Mouse (Mus musculus): ENCODE results near the gene Rac3. TPM values are rescaled to one million over a fixed set of nuclear protein-coding genes. Genes with fewer than 3 reads are reported as not detected.
"Not testable (repeated sequence)": the region's sequence is repeated elsewhere in the genome, so short reads cannot be mapped to it uniquely, and the experiment has no call there.

Rac3 gene
- polyA plus RNA-seq (2014; fragmentation: Nextera tagmentation; extraction: Ambion mirVana), result 1.2 and 1.8 TPM in 2 replicates

DNA sequence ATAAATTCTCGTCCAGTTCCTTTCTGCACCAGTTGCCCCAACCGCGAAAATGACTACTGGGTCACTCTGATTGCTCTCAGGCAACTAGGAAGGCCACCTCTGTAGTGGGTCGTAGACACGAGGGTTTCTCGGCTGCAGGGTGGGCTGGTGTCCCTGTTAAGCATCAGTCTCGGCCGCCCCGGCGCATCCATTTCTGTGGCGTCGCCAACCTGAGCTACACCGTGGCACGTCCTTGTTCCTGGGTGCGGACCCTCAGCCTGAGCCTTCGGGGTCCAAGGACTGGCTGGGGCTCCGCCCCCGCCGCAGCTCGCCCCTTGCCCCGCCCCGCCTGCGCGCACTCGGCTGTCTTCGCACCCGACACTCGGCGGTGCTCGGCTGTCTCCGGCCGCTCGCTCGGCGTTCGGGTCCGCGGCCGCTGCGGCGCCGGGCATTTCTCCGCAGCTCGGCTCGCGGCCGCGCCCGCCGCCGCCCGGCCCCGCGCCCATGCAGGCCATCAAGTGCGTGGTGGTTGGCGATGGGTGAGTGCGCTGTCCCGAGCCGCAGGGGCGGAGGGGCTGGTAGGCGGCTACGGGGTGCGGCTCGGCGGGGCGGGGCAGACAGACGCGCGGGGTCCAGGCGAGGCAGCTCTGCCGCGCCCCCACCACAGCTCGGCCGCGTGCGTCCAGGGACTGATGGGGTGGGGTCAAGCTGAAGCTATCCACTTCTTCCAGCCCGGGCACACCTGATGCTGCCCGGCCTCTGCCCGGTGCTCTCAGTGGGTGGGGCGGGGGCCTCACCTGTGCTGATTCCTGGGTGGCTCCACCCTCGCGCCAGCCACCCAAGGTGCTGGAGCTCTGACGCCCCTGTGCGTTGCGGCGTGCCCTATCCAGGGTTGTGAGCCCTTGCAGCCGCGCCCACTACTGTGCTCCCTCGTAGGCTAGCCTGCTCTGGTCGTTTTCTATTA is at the start of gene Rac3:
Rac3 (plus strand) TSS at position 347 of the 943 bp plus-strand sequence.
- ATAC-seq (replicated peaks; ENCODE audit: low FRiP score) (peak; percentile 57), DNase-seq (ENCODE audit: low spot score) (peak; percentile 71)
- WGBS, result under 1% methylated on average over 89 of the region's 90 CpGs
- Histone ChIP-seq H3K27ac (ENCODE audit: low read depth, low read length) (no peak within 1 kb of the TSS), H3K4me1 (replicated peaks; ENCODE audit: control insufficient read depth, insufficient read depth, low read length) (peaks cover 21% of the 10 kb centered on the region), H3K9ac (ENCODE audit: low read depth, low read length) (peak within 1 kb of the TSS; percentile 57), H3K4me2 (peak within 1 kb of the TSS; percentile 99), H3K4me3 (ENCODE audit: low read depth, low read length) (peak within 1 kb of the TSS; percentile 62), H3K36me3 (ENCODE audit: control insufficient read depth, insufficient read depth, low read length) (peaks cover 17% of the 10 kb centered on the region), H3K9me3 (ENCODE audit: control insufficient read depth, low read length) (no peaks in the 10 kb centered on the region), H3K27me3 (replicated peaks; ENCODE audit: control insufficient read depth, insufficient read depth, low read length) (peaks cover 26% of the 10 kb centered on the region)

DNA sequence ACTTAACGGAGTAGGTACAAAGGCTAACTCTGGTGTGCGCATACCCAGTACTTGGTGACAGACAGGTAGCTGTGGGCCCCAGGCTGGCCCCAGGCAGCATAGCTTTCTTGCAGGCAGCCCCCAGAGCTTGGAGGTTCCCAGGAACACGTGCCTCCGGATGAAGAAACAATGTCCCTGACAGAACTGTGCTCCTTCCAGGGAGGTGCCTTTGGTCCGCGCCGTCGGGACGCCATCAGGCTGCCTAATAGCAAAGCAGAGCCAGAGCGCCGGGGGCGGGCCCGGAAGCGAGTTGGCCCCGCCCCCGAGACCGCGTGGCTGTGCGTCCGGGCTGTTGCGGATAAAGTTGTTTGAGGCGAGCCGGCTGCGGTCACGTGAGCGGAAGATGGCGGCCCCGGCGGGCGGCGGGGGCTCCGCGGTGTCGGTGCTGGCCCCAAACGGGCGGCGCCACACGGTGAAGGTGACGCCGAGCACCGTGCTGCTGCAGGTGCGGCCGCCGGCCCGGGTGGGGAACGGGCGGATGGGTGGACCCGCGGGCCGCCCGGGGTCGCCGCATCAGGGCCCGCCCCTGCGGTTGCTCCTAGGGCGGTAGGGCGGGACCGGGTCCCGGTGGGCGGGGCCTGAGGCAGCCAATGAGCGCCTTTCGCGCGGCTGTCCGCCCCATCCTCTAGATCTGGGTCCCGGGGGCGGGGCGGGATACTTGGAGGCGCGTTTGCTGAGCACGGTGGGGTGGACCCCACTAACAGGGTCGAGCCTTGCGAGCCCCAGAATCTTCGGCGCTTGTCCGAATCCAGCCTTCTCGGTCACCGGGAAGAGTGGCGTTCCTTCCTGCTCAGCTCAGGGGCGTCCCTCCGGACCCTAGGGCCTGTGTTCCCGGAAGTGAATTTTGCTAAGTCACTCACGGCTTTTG is 48.3 kb upstream of the Rac3 start, which contains the start of gene Aspscr1:
Aspscr1 (plus strand) TSS at position 287 of the 907 bp plus-strand sequence.
- DNase-seq (ENCODE audit: low spot score) (peak; percentile 98), ATAC-seq (replicated peaks; ENCODE audit: low FRiP score) (peak; percentile 97)
- Histone ChIP-seq H3K9ac (ENCODE audit: low read depth, low read length) (peak within 1 kb of the TSS; percentile 68), H3K4me1 (replicated peaks; ENCODE audit: control insufficient read depth, insufficient read depth, low read length) (peaks cover 10% of the 10 kb centered on the region; the same call in 1 of the 2 replicates), H3K4me2 (peak within 1 kb of the TSS; percentile 95), H3K9me3 (ENCODE audit: control insufficient read depth, low read length) (no peaks in the 10 kb centered on the region), H3K27me3 (replicated peaks; ENCODE audit: control insufficient read depth, insufficient read depth, low read length) (no peaks in the 10 kb centered on the region), H3K36me3 (ENCODE audit: control insufficient read depth, insufficient read depth, low read length) (0 out of 2 replicates have a peak, but pooled peaks cover 2% of the 10 kb centered on the region), H3K27ac (ENCODE audit: low read depth, low read length) (peak within 1 kb of the TSS; percentile 85), H3K4me3 (ENCODE audit: low read depth, low read length) (peak within 1 kb of the TSS; percentile 66)
- WGBS, result 1% methylated on average over 83 of the region's 83 CpGs

DNA sequence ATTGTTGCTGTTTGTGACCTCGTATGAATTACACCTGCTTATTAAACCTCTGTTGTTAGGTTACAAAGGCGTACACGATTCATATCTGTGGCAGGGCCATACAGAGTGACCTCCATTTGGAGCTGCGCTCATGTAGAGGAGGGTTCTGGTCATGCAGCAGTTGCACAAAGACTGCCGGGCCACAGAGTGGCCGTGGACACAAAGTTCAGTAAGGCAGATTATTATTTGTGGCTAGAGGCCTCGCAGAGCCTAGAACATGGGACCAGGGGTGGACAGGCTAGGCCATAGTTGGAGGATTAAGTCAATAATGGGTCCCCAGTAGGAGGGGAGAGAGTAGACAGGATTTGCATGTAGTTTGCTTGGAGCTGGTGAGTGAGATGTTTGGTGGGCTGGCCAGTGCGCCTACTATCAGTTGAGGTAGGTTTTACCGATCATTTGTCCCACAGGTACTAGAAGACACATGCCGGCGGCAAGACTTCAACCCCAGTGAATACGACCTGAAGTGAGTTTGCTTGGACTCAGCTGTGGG is 47.6 kb upstream of the Rac3 start:
- H3K36me3 ChIP-seq (ENCODE audit: control insufficient read depth, insufficient read depth, low read length), result peaks cover 8% of the 10 kb centered on the region
- H3K27me3 ChIP-seq (replicated peaks; ENCODE audit: control insufficient read depth, insufficient read depth, low read length), result no peaks in the 10 kb centered on the region
- DNase-seq (ENCODE audit: low spot score) (no peak), ATAC-seq (replicated peaks; ENCODE audit: low FRiP score) (no peak; the same call in 1 of the 2 replicates)
- WGBS, result 38% methylated on average over 12 of the region's 12 CpGs
- H3K4me2 ChIP-seq, result peak overlapping the region; percentile 95
- peak overlapping the region; percentile 68 for H3K9ac ChIP-seq (ENCODE audit: low read depth, low read length)
- H3K4me1 ChIP-seq (replicated peaks; ENCODE audit: control insufficient read depth, insufficient read depth, low read length), result peaks cover 10% of the 10 kb centered on the region; the same call in 1 of the 2 replicates
- peak overlapping the region; percentile 85 for H3K27ac ChIP-seq (ENCODE audit: low read depth, low read length)
- peak overlapping the region; percentile 66 for H3K4me3 ChIP-seq (ENCODE audit: low read depth, low read length)
- H3K9me3 ChIP-seq (ENCODE audit: control insufficient read depth, low read length), result no peaks in the 10 kb centered on the region

DNA sequence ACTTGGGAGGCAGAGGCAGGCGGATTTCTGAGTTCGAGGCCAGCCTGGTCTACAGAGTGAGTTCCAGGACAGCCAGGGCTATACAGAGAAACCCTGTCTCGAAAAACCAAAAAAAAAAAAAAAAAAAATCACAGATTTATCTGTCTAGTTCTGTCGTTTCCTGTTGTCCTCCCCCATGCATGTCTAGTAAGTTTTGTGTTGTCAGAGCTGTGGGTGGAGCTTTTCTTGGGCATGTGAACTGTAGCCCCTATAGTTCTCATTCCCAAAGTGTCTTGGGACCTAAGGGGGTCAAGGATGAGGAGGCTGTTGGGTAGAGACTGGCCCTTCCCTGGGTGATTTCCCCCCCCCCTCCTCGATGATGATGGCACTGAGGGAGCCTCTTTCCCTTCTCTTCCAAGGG is 45.4 kb upstream of the Rac3 start:
- H3K36me3 ChIP-seq (ENCODE audit: control insufficient read depth, insufficient read depth, low read length); H3K4me1 ChIP-seq (replicated peaks; ENCODE audit: control insufficient read depth, insufficient read depth, low read length); H3K4me2 ChIP-seq; DNase-seq (ENCODE audit: low spot score); ATAC-seq (replicated peaks; ENCODE audit: low FRiP score); H3K9ac ChIP-seq (ENCODE audit: low read depth, low read length); H3K27me3 ChIP-seq (replicated peaks; ENCODE audit: control insufficient read depth, insufficient read depth, low read length); H3K9me3 ChIP-seq (ENCODE audit: control insufficient read depth, low read length); H3K4me3 ChIP-seq (ENCODE audit: low read depth, low read length); H3K27ac ChIP-seq (ENCODE audit: low read depth, low read length): not testable (repeated sequence)
- 72% methylated on average over 5 of the region's 5 CpGs for WGBS

DNA sequence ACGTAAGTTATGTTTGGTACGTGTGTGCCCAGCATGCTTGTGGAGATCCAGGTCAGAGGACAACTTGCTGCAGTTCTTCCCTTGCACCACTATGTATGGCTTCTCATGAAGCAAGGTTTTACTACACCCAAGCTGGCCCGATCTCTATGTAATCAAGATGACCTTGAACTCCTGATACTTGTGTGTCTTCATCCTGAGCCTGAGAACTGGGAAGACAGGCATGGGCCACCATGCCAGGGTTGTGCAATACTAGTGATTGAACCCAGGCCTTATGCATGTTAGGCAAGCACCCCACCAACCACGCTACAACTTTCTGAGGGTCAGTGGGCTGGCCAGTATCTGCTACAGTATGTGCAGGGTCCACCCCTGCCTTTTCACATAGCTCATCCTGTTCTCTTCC is 44.3 kb upstream of the Rac3 start:
- Histone ChIP-seq H3K9me3 (ENCODE audit: control insufficient read depth, low read length) (no peaks in the 10 kb centered on the region), H3K4me1 (replicated peaks; ENCODE audit: control insufficient read depth, insufficient read depth, low read length) (peaks cover 10% of the 10 kb centered on the region; the same call in 1 of the 2 replicates), H3K36me3 (ENCODE audit: control insufficient read depth, insufficient read depth, low read length) (peaks cover 12% of the 10 kb centered on the region), H3K27ac (ENCODE audit: low read depth, low read length) (no peak overlapping the region), H3K27me3 (replicated peaks; ENCODE audit: control insufficient read depth, insufficient read depth, low read length) (no peaks in the 10 kb centered on the region), H3K4me3 (ENCODE audit: low read depth, low read length) (no peak overlapping the region), H3K9ac (ENCODE audit: low read depth, low read length) (no peak overlapping the region), H3K4me2 (no peak overlapping the region)
- 88% methylated on average over 4 of the region's 4 CpGs for WGBS
- DNase-seq (ENCODE audit: low spot score), result no peak
- no peak for ATAC-seq (replicated peaks; ENCODE audit: low FRiP score)

DNA sequence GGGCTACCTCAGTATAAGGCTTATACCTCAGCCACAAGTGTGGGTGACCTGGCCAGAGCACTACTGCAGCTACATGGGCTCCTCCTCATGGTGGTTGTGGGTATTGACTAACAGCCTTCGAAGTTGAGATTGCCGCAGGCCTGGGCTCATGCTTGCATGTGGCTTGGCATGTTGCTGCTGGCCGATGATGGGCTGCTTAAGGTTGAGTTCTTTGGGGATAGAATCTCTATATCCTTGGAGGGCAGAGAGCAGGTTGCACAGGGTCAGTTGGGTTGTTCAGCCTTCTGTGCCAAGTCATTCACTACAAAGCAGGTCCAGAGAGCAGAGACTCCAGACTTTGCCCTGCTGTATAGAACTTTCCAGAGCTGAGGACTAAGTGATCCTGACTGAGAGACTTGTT is 41.4 kb upstream of the Rac3 start:
- WGBS, result 85% methylated on average over 3 of the region's 3 CpGs

DNA sequence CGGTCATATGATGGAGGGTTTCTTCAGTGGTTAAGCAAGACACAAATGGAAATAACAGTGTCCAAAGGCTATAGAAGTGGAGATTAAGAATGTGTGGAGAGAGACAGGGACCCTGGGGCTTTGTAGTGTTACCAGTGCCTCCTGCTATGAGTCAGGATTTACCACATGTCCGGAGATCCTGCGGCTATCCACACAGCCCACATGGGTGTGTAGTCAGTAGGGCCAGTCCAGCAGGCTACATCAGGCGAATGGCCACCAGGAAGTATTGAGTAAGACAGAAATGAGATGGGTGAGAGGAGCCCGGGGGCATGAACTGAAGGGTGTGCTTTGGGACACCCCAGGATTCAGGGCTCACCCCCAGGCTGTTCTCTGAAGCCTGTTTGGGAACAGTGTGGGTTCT is 38.6 kb upstream of the Rac3 start:
- Histone ChIP-seq H3K4me1 (replicated peaks; ENCODE audit: control insufficient read depth, insufficient read depth, low read length) (no peaks in the 10 kb centered on the region), H3K27ac (ENCODE audit: low read depth, low read length) (no peak overlapping the region), H3K27me3 (replicated peaks; ENCODE audit: control insufficient read depth, insufficient read depth, low read length) (no peaks in the 10 kb centered on the region), H3K36me3 (ENCODE audit: control insufficient read depth, insufficient read depth, low read length) (peaks cover 14% of the 10 kb centered on the region), H3K9me3 (ENCODE audit: control insufficient read depth, low read length) (no peaks in the 10 kb centered on the region), H3K4me3 (ENCODE audit: low read depth, low read length) (no peak overlapping the region), H3K9ac (ENCODE audit: low read depth, low read length) (no peak overlapping the region), H3K4me2 (no peak overlapping the region)
- no peak for DNase-seq (ENCODE audit: low spot score)
- ATAC-seq (replicated peaks; ENCODE audit: low FRiP score), result no peak
- WGBS, result 89% methylated on average over 5 of the region's 5 CpGs

More for the DNA sequence above, 41.4 kb upstream of the Rac3 start:
- DNase-seq (ENCODE audit: low spot score) (no peak), ATAC-seq (replicated peaks; ENCODE audit: low FRiP score) (no peak)
- Histone ChIP-seq H3K4me2 (no peak overlapping the region), H3K27me3 (replicated peaks; ENCODE audit: control insufficient read depth, insufficient read depth, low read length) (no peaks in the 10 kb centered on the region), H3K9me3 (ENCODE audit: control insufficient read depth, low read length) (no peaks in the 10 kb centered on the region), H3K27ac (ENCODE audit: low read depth, low read length) (no peak overlapping the region), H3K4me3 (ENCODE audit: low read depth, low read length) (no peak overlapping the region), H3K36me3 (ENCODE audit: control insufficient read depth, insufficient read depth, low read length) (peaks cover 12% of the 10 kb centered on the region), H3K4me1 (replicated peaks; ENCODE audit: control insufficient read depth, insufficient read depth, low read length) (no peaks in the 10 kb centered on the region), H3K9ac (ENCODE audit: low read depth, low read length) (no peak overlapping the region)

DNA sequence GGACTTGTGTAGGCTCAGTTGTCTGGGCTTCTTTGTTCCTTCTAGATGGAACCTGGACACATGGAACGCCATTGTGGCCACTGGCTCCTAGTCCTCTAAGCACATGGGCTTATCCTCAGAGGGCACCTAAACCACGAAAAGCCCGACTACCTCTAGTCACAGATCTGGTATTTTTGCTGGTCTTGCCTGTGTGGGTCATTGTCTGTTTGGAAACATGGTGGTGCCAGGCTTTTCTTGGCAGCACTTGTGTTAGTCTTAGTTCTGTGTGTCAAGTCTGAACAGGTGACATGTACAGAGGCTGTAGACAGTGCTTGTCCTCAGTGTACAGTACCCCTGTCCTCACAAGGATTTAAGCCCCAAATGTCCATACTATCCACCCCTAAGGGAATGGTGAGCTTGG is 37.7 kb upstream of the Rac3 start:
- 77% methylated on average over 3 of the region's 3 CpGs for WGBS
- Histone ChIP-seq H3K4me3 (ENCODE audit: low read depth, low read length) (no peak overlapping the region), H3K27ac (ENCODE audit: low read depth, low read length) (no peak overlapping the region), H3K27me3 (replicated peaks; ENCODE audit: control insufficient read depth, insufficient read depth, low read length) (no peaks in the 10 kb centered on the region), H3K9me3 (ENCODE audit: control insufficient read depth, low read length) (no peaks in the 10 kb centered on the region), H3K4me1 (replicated peaks; ENCODE audit: control insufficient read depth, insufficient read depth, low read length) (no peaks in the 10 kb centered on the region), H3K9ac (ENCODE audit: low read depth, low read length) (no peak overlapping the region), H3K36me3 (ENCODE audit: control insufficient read depth, insufficient read depth, low read length) (peaks cover 10% of the 10 kb centered on the region), H3K4me2 (no peak overlapping the region)
- no peak for DNase-seq (ENCODE audit: low spot score)
- ATAC-seq (replicated peaks; ENCODE audit: low FRiP score), result no peak

Measured in liver, embryonic 11.5 days (tissue).